18 mouse cellular contexts compared by ENCODE assay signal in genomic region chr19:3862713-3863112, GRCm38 (mm10). TPM values are rescaled to one million over a fixed set of nuclear protein-coding genes. Genes with fewer than 3 reads are reported as not detected.
DNase-seq lines count a peak whose midpoint lies in the region; ATAC-seq and TF ChIP-seq lines count a peak whose summit lies in the region.
"Had no signal": no experiment of that assay in that cellular context is flagged by ENCODE, and none has a peak within 500 bp of the region (broad histone marks: within the 10 kb centered on the region; RNA-seq: fewer than 3 reads in every experiment).

No protein-coding gene starts in this region.

- no peak for TF ChIP-seq RAD21 in MEL (IDR thresholded peaks at IDR 0.05; ENCODE audit: low read depth, low read length)

- H3K9me3 ChIP-seq in liver, embryonic 14.5 days (ENCODE audit: control insufficient read depth, low read length) = no peaks in the 10 kb centered on the region
- no peaks in the 10 kb centered on the region for H3K9me3 ChIP-seq in liver, embryonic 11.5 days (ENCODE audit: control insufficient read depth, low read length)
- no peaks in the 10 kb centered on the region for H3K9me3 ChIP-seq in MEL (replicated peaks; ENCODE audit: insufficient read depth, low read length)
- H3K9me3 ChIP-seq in stomach, postnatal 0 days (ENCODE audit: control insufficient read depth, low read length) = no peaks in the 10 kb centered on the region
- H3K9me3 ChIP-seq: forebrain, embryonic 12.5 days; heart, embryonic 12.5 days had no signal

- H3K27me3 ChIP-seq in liver, embryonic 14.5 days (ENCODE audit: control insufficient read depth, insufficient read depth, low read length) = no peaks in the 10 kb centered on the region
- H3K27me3 ChIP-seq in liver, embryonic 11.5 days (replicated peaks; ENCODE audit: control insufficient read depth, insufficient read depth, low read length) = no peaks in the 10 kb centered on the region
- no peaks in the 10 kb centered on the region for H3K27me3 ChIP-seq in MEL (ENCODE audit: control insufficient read depth in 1 of 2, insufficient read depth in 2 of 2, low read length in 2 of 2)
- H3K27me3 ChIP-seq in stomach, postnatal 0 days (ENCODE audit: control insufficient read depth, insufficient read depth, low read length) = no peaks in the 10 kb centered on the region
- H3K27me3 ChIP-seq: embryonic facial prominence, embryonic 13.5 days; forebrain, embryonic 12.5 days; heart, embryonic 12.5 days had no signal

- H3K4me3 ChIP-seq in liver, embryonic 14.5 days (ENCODE audit: insufficient read depth in 1 of 2, low read depth in 2 of 2, low read length in 2 of 2) = no peak overlapping the region
- no peak overlapping the region for H3K4me3 ChIP-seq in liver, embryonic 11.5 days (ENCODE audit: low read depth, low read length)
- H3K4me3 ChIP-seq in MEL (ENCODE audit: control insufficient read depth in 1 of 2, insufficient read depth in 1 of 2, low read depth in 2 of 2, low read length in 2 of 2) = no peak overlapping the region
- H3K4me3 ChIP-seq in stomach, postnatal 0 days (ENCODE audit: low read depth, low read length) = no peak overlapping the region
- H3K4me3 ChIP-seq: embryonic facial prominence, embryonic 13.5 days; forebrain, embryonic 12.5 days; heart, adult 2 months; heart, embryonic 12.5 days; hindbrain, embryonic 10.5 days had no signal

- no peak for TF ChIP-seq EP300 in liver, embryonic 14.5 days (IDR thresholded peaks at IDR 0.05; ENCODE audit: low read depth)
- TF ChIP-seq EP300 in MEL (IDR thresholded peaks at IDR 0.05; ENCODE audit: low read depth in 1 of 2, low read length in 2 of 2) = no peak
- TF ChIP-seq EP300 in stomach, postnatal 0 days (optimal IDR thresholded peaks at IDR 0.05) = no peak

- H3K36me3 ChIP-seq in liver, embryonic 14.5 days (replicated peaks; ENCODE audit: control insufficient read depth, insufficient read depth, low read depth) = no peaks in the 10 kb centered on the region
- peaks cover 9% of the 10 kb centered on the region; the same call in 1 of the 2 replicates for H3K36me3 ChIP-seq in liver, embryonic 11.5 days (ENCODE audit: control insufficient read depth, insufficient read depth, low read length)
- H3K36me3 ChIP-seq in MEL (ENCODE audit: control insufficient read depth in 1 of 2, insufficient read depth in 2 of 2, low read length in 2 of 2) = peaks cover 0 to 2% of the 10 kb centered on the region in 2 experiments; a peak in 3 of 4 replicates
- H3K36me3 ChIP-seq in stomach, postnatal 0 days (ENCODE audit: control insufficient read depth, insufficient read depth, low read length) = no peaks in the 10 kb centered on the region

- DNase-seq in liver, embryonic 14.5 days (ENCODE audit: low read depth in 3 of 3, low spot score in 3 of 3) = no peak
- no peak for DNase-seq in liver, embryonic 11.5 days (ENCODE audit: low spot score)
- peak; percentile 26 for DNase-seq in MEL (ENCODE audit: low read depth, low spot score)
- DNase-seq in brain, embryonic 14.5 days (ENCODE audit: low read depth) = peak; percentile 6
- DNase-seq in stomach, postnatal 0 days (ENCODE audit: low spot score) = no peak
- DNase-seq in adrenal gland, adult 8-10 months = no peak
- DNase-seq: adrenal gland, postnatal 10 days; cerebellum, adult 11-12 months; cerebellum, adult 9-10 months; cerebellum, postnatal 36 days; gastrocnemius, postnatal 10 days; heart, adult 2 months had no signal

- H3K9ac ChIP-seq in liver, embryonic 14.5 days (replicated peaks) = no peak overlapping the region
- no peak overlapping the region for H3K9ac ChIP-seq in liver, embryonic 11.5 days (ENCODE audit: low read depth, low read length)
- H3K9ac ChIP-seq in MEL (ENCODE audit: control insufficient read depth, low read depth, low read length, poor library complexity, severe bottlenecking) = no peak overlapping the region
- H3K9ac ChIP-seq in stomach, postnatal 0 days (ENCODE audit: low read length) = no peak overlapping the region
- H3K9ac ChIP-seq: embryonic facial prominence, embryonic 13.5 days; forebrain, embryonic 12.5 days; heart, embryonic 12.5 days; hindbrain, embryonic 14.5 days had no signal

- no peak for TF ChIP-seq POLR2A in MEL (IDR thresholded peaks at IDR 0.05; ENCODE audit: control insufficient read depth in 1 of 2, insufficient read depth in 1 of 2, low read depth in 1 of 2, low read length in 2 of 2, poor library complexity in 1 of 2)
- TF ChIP-seq POLR2A in brain, embryonic 14.5 days (IDR thresholded peaks at IDR 0.05; ENCODE audit: borderline replicate concordance, extremely low read depth, insufficient read depth, insufficient read length, poor library complexity, severe bottlenecking) = no peak

- H3K79me2 ChIP-seq in MEL (ENCODE audit: control insufficient read depth, insufficient read depth, low read length, poor library complexity) = peaks cover 7% of the 10 kb centered on the region

- ATAC-seq in liver, embryonic 14.5 days (ENCODE audit: insufficient read depth) = no peak
- no peak for ATAC-seq in liver, embryonic 11.5 days (replicated peaks; ENCODE audit: low FRiP score)
- ATAC-seq in stomach, postnatal 0 days (ENCODE audit: low FRiP score, low TSS enrichment) = no peak
- ATAC-seq: forebrain, embryonic 16.5 days had no signal

- TF ChIP-seq CTCF in liver, embryonic 14.5 days (IDR thresholded peaks at IDR 0.05; ENCODE audit: low read depth) = 0 out of 2 replicates have a peak, but pooled peaks have one; percentile 8
- TF ChIP-seq CTCF in MEL (IDR thresholded peaks at IDR 0.05 in 2 of 3, conservative IDR thresholded peaks at IDR 0.05 in 1 of 3; ENCODE audit: control insufficient read depth in 1 of 3, insufficient read depth in 1 of 3, low read depth in 2 of 3, low read length in 3 of 3, poor library complexity in 1 of 3, severe bottlenecking in 1 of 3) = no peak
- TF ChIP-seq CTCF in brain, embryonic 14.5 days (IDR thresholded peaks at IDR 0.05; ENCODE audit: borderline replicate concordance, extremely low read depth, insufficient read depth, insufficient read length) = no peak
- peak; percentile 19; the same call in 1 of the 2 replicates for TF ChIP-seq CTCF in stomach, postnatal 0 days (IDR thresholded peaks at IDR 0.05; ENCODE audit: low read depth)

- peaks cover 4% of the 10 kb centered on the region in 2 experiments; a peak in 2 of 4 replicates for H3K4me1 ChIP-seq in liver, embryonic 14.5 days (replicated peaks; ENCODE audit: control insufficient read depth in 2 of 2, insufficient read depth in 2 of 2, low read length in 1 of 2)
- peaks cover 4% of the 10 kb centered on the region; the same call in 1 of the 2 replicates for H3K4me1 ChIP-seq in liver, embryonic 11.5 days (replicated peaks; ENCODE audit: control insufficient read depth, insufficient read depth, low read length)
- H3K4me1 ChIP-seq in MEL (ENCODE audit: control insufficient read depth in 1 of 2, insufficient read depth in 2 of 2, low read length in 2 of 2) = no peaks in the 10 kb centered on the region
- H3K4me1 ChIP-seq in stomach, postnatal 0 days (replicated peaks; ENCODE audit: control insufficient read depth, insufficient read depth) = no peaks in the 10 kb centered on the region
- H3K4me1 ChIP-seq: forebrain, embryonic 12.5 days; hindbrain, embryonic 10.5 days had no signal

- no peak overlapping the region for H3K4me2 ChIP-seq in liver, embryonic 14.5 days (ENCODE audit: low read depth)
- H3K4me2 ChIP-seq in liver, embryonic 11.5 days = no peak overlapping the region
- H3K4me2 ChIP-seq in stomach, postnatal 0 days (replicated peaks; ENCODE audit: low read depth) = no peak overlapping the region
- H3K4me2 ChIP-seq: embryonic facial prominence, embryonic 13.5 days; forebrain, embryonic 12.5 days; heart, embryonic 12.5 days; hindbrain, embryonic 14.5 days had no signal

- no peak overlapping the region for H3K27ac ChIP-seq in liver, embryonic 14.5 days
- no peak overlapping the region for H3K27ac ChIP-seq in liver, embryonic 11.5 days (ENCODE audit: low read depth, low read length)
- H3K27ac ChIP-seq in MEL (ENCODE audit: control insufficient read depth, low read depth, low read length) = no peak overlapping the region
- H3K27ac ChIP-seq in stomach, postnatal 0 days (replicated peaks) = no peak overlapping the region
- H3K27ac ChIP-seq: embryonic facial prominence, embryonic 13.5 days; forebrain, embryonic 12.5 days; heart, adult 2 months; hindbrain, embryonic 10.5 days; hindbrain, embryonic 14.5 days had no signal

- 26% methylated on average over 2 of the region's 2 CpGs for WGBS in liver, embryonic 14.5 days (ENCODE audit: insufficient replicate concordance)
- WGBS in liver, embryonic 11.5 days = 52% methylated on average over 2 of the region's 2 CpGs
- WGBS in stomach, postnatal 0 days = 45% methylated on average over 2 of the region's 2 CpGs

RNA-seq across cellular contexts. Expression of gene Chka, which starts 11.1 kb away (rescaled TPM):
- 13.2 and 17.0 TPM in 2 replicates for polyA plus RNA-seq in liver, embryonic 14.5 days (2012; rRNA removed)
- polyA plus RNA-seq in liver, embryonic 14.5 days (2014; fragmentation: Nextera tagmentation; extraction: Ambion mirVana) = 10.3 and 13.1 TPM in 2 replicates
- 35.4 and 37.5 TPM in 2 replicates for polyA plus RNA-seq in liver, embryonic 11.5 days (2014; fragmentation: Nextera tagmentation; extraction: Ambion mirVana)
- 11.1 and 12.5 TPM in 2 replicates for total RNA-seq in MEL (2012; rRNA removed)
- polyA plus RNA-seq in MEL (2012; ENCODE audit: insufficient read depth in 1 of 2, insufficient read length in 2 of 2, low read depth in 1 of 2, low replicate concordance in 2 of 2, missing spikeins in 1 of 2) = 10 to 100 TPM in 1 of 2 experiments, not detected in 1; 21.0 TPM
- 79.9 and 89.6 TPM in 2 replicates for polyA plus RNA-seq in brain, embryonic 14.5 days (2012; rRNA removed)
- 21.2 and 24.2 TPM in 2 replicates for polyA plus RNA-seq in stomach, postnatal 0 days (2015; fragmentation: Nextera tagmentation; extraction: Ambion mirVana)
- 100 to 1,000 TPM in 1 of 4 experiments, 10 to 100 TPM in 3; 69.8 to 329 (median 93.5) TPM for total RNA-seq in adrenal gland, adult 8-10 months (2022)

RNA-seq across cellular contexts. Expression of gene Tcirg1, which starts 44.2 kb away (rescaled TPM):
- 47.1 and 48.6 TPM in 2 replicates for polyA plus RNA-seq in liver, embryonic 14.5 days (2012; rRNA removed)
- 15.4 and 15.6 TPM in 2 replicates for polyA plus RNA-seq in liver, embryonic 14.5 days (2014; fragmentation: Nextera tagmentation; extraction: Ambion mirVana)
- polyA plus RNA-seq in liver, embryonic 11.5 days (2014; fragmentation: Nextera tagmentation; extraction: Ambion mirVana) = 39.8 and 42.8 TPM in 2 replicates
- total RNA-seq in MEL (2012; rRNA removed) = 17.0 and 21.4 TPM in 2 replicates
- polyA plus RNA-seq in MEL (2012; ENCODE audit: insufficient read depth in 1 of 2, insufficient read length in 2 of 2, low read depth in 1 of 2, low replicate concordance in 2 of 2, missing spikeins in 1 of 2) = 10 to 100 TPM in 1 of 2 experiments, not detected in 1; 32.6 TPM
- 31.4 and 45.2 TPM in 2 replicates for polyA plus RNA-seq in brain, embryonic 14.5 days (2012; rRNA removed)
- 17.4 and 21.8 TPM in 2 replicates for polyA plus RNA-seq in stomach, postnatal 0 days (2015; fragmentation: Nextera tagmentation; extraction: Ambion mirVana)
- total RNA-seq in adrenal gland, adult 8-10 months (2022) = 100 to 1,000 TPM in 2 of 4 experiments, 10 to 100 TPM in 2; 55.6 to 133 (median 95.0) TPM

RNA-seq across cellular contexts. Expression of gene Ndufs8, which starts 49.9 kb away (rescaled TPM):
- 118 and 126 TPM in 2 replicates for polyA plus RNA-seq in liver, embryonic 14.5 days (2012; rRNA removed)
- polyA plus RNA-seq in liver, embryonic 14.5 days (2014; fragmentation: Nextera tagmentation; extraction: Ambion mirVana) = 209 and 219 TPM in 2 replicates
- polyA plus RNA-seq in liver, embryonic 11.5 days (2014; fragmentation: Nextera tagmentation; extraction: Ambion mirVana) = 278 and 287 TPM in 2 replicates
- 204 and 205 TPM in 2 replicates for total RNA-seq in MEL (2012; rRNA removed)
- 100 to 1,000 TPM in 1 of 2 experiments, not detected in 1; 243 TPM for polyA plus RNA-seq in MEL (2012; ENCODE audit: insufficient read depth in 1 of 2, insufficient read length in 2 of 2, low read depth in 1 of 2, low replicate concordance in 2 of 2, missing spikeins in 1 of 2)
- 184 and 218 TPM in 2 replicates for polyA plus RNA-seq in brain, embryonic 14.5 days (2012; rRNA removed)
- 277 and 284 TPM in 2 replicates for polyA plus RNA-seq in stomach, postnatal 0 days (2015; fragmentation: Nextera tagmentation; extraction: Ambion mirVana)
- 100 to 1,000 TPM; 241 to 358 (median 291) TPM for total RNA-seq in adrenal gland, adult 8-10 months (2022)

Comparison
In these comparisons a context has a peak if more than half of its experiments do, and no peak if none do; other contexts are left out.
1. DNase-seq: peak in MEL (single experiment) and brain, embryonic 14.5 days (single experiment); none in liver, embryonic 14.5 days (0 of 3), liver, embryonic 11.5 days (single experiment), stomach, postnatal 0 days (single experiment) and adrenal gland, adult 8-10 months (single experiment).
2. CTCF ChIP-seq: peak in liver, embryonic 14.5 days (single experiment) and stomach, postnatal 0 days (single experiment); none in MEL (0 of 3) and brain, embryonic 14.5 days (single experiment).